Mouse (Mus musculus) limb, embryonic 15.5 days (tissue): ENCODE measurements around the gene Foxk1. TPM values are rescaled to one million over a fixed set of nuclear protein-coding genes. Genes with fewer than 3 reads are reported as not detected.

ENCODE experiments used
- ATAC-seq: fragments of 200-750 bp; cut with Nextera tagmentation; 2 replicates; pipeline ENCODE4 v1.8.0; 2017; ENCODE audit warnings: low read depth, moderate TSS enrichment; ENCODE audit not compliant: insufficient number of reproducible peaks, low FRiP score, low TSS enrichment
- H3K27ac ChIP-seq: fragments of 300-500 bp; sonication (generic); 2 replicates; pipeline ENCODE4 v1.5.1; 2015; ENCODE audit warnings: moderate library complexity, mild to moderate bottlenecking, inconsistent platforms
- H3K27me3 ChIP-seq: fragments of 300-500 bp; sonication (generic); 2 replicates; pipeline ENCODE4 v1.6.1; 2015; ENCODE audit warnings: inconsistent platforms
- H3K36me3 ChIP-seq: fragments of 300-500 bp; sonication (generic); 2 replicates; pipeline ENCODE4 v1.6.1; 2015; ENCODE audit warnings: inconsistent platforms
- H3K4me1 ChIP-seq: fragments of 300-500 bp; sonication (generic); 2 replicates; pipeline ENCODE4 v1.6.1; 2015; ENCODE audit warnings: inconsistent platforms
- H3K4me2 ChIP-seq: fragments of 300-500 bp; sonication (generic); 2 replicates; pipeline ENCODE4 v1.6.1; 2015; ENCODE audit warnings: mild to moderate bottlenecking, inconsistent platforms
- H3K4me3 ChIP-seq: fragments of 300-500 bp; sonication (generic); 2 replicates; pipeline ENCODE4 v1.5.1; 2015; ENCODE audit warnings: mild to moderate bottlenecking, inconsistent platforms
- H3K9ac ChIP-seq: fragments of 300-500 bp; sonication (generic); 2 replicates; pipeline ENCODE4 v1.6.1; 2015; ENCODE audit warnings: inconsistent platforms
- H3K9me3 ChIP-seq: fragments of 300-500 bp; sonication (generic); 2 replicates; pipeline ENCODE4 v1.6.1; 2016; ENCODE audit warnings: inconsistent platforms
- WGBS: fragments of 180-500 bp; shearing (Covaris S2); methylation state at CpG from one replicate; pipeline ENCODE4 v1.1.7; 2015; 5-methylcytosine and 5-hydroxymethylcytosine counted together
- polyA plus RNA-seq: library from polyadenylated mRNA; unstranded; fragments of >200 nt; fragmentation: Nextera tagmentation; extraction: Ambion mirVana; gene quantifications from 2 replicates; pipeline ENCODE4 v1.2.1, GENCODE M21; 2015

Foxk1 gene
- polyA plus RNA-seq, 1 experiment from 2014 or later: 5.3 TPM

DNA sequence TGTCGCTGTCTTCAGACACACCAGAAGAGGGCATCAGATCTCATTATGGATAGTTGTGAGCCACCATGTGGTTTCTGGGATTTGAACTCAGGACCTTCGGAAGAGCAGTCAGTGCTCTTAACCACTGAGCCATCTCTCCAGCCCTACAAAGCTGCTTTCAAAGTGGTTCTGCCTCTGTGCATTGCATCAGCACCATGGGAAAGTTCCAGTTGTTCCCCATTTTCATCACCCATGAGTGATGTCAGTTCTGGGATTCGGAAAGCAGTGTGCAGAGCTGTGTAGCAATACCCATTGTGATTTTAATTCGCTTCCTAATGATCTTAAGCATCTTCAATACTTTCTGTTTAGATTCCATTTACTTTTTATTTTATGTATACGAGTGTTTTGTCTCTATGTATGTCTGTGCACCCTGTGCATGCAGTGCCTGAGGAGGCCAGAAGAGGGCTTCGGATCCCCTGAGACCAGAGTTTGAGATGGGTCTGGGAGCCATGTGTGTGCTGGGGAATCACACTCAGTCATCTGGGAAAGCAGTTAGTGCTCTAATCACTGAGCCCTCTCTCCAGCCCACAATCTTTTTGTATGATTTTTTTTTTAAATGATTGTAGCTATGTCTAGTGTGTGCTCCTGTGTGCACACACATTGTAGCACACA, 6.6 kb upstream of the Foxk1 start:
- Histone ChIP-seq H3K27me3 (no peaks in the 10 kb centered on the region), H3K4me2 (no peak overlapping the region), H3K9me3 (no peaks in the 10 kb centered on the region), H3K4me3 (no peak overlapping the region), H3K36me3 (no peaks in the 10 kb centered on the region), H3K4me1 (peaks cover 14% of the 10 kb centered on the region), H3K27ac (no peak overlapping the region), H3K9ac (no peak overlapping the region)
- no peak for ATAC-seq
- WGBS: 90% methylated on average over 6 of the region's 6 CpGs

DNA sequence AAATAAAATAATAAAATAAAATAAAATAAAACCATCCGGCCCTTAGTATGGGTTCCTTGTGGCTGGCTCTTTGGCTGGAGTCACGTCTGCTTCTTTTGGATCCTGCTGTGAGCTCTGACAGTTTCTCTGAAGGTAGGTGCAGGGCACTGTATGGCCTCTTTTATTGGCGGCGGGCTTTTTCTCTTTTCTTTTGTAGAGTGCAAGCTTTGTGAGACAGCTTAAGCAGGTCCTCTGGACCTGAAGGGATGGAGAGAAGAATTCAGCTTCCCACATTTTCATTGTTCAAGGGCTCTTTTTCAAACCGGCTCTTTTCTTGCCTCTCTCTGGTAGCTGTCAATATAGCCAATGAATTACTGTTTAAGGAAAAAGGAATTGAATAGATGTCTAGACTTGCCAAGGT, 5.4 kb upstream of the Foxk1 start:
- ATAC-seq: no peak
- Histone ChIP-seq H3K9ac (no peak overlapping the region), H3K4me3 (no peak overlapping the region), H3K4me1 (peaks cover 24% of the 10 kb centered on the region), H3K36me3 (no peaks in the 10 kb centered on the region), H3K27ac (no peak overlapping the region), H3K4me2 (no peak overlapping the region), H3K9me3 (no peaks in the 10 kb centered on the region), H3K27me3 (no peaks in the 10 kb centered on the region)
- 39% methylated on average over 5 of the region's 5 CpGs for WGBS

DNA sequence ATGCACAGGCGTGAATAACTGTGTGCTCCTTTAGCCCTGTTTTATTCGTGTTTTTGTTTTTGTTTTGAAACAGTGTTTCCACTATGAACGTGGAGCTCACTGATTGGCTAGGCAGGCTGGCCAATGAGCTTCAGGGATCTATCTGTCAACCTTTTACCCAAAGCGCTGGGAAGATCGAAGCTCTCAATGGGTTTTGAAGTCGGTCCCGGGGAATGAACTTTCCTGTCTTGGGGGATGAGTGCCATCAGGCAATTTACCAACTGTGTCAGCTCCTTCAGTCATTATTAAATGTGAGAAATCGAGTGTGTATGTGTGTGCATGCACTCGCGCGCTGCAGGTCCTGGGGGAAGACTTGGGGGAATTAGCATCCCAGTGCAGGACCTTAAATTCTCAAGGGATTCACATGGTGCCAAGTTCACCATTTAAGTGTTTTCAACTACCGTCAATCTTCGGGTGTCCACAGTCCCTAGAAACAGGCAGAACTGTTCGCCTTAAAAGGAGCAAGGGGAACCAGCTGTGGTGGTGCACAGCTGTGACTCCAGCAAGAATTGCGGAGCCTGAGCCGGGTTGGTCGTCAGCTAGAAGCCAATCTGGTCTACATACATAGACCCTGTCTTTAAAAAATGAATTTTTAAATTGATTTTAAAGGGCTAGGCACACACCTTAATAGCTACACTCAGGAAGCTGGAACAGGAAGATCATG, 965 bp upstream of the Foxk1 start:
- no peak for ATAC-seq
- Histone ChIP-seq H3K9me3 (no peaks in the 10 kb centered on the region), H3K27me3 (no peaks in the 10 kb centered on the region), H3K27ac (peak overlapping the region; percentile 90; the same call in 1 of the 2 replicates), H3K4me2 (peak overlapping the region; percentile 79), H3K4me1 (peaks cover 47% of the 10 kb centered on the region), H3K4me3 (peak overlapping the region; percentile 99), H3K9ac (peak overlapping the region; percentile 18; the same call in 1 of the 2 replicates), H3K36me3 (0 out of 2 replicates have a peak, but pooled peaks cover under 1% of the 10 kb centered on the region)
- 25% methylated on average over 17 of the region's 17 CpGs for WGBS

DNA sequence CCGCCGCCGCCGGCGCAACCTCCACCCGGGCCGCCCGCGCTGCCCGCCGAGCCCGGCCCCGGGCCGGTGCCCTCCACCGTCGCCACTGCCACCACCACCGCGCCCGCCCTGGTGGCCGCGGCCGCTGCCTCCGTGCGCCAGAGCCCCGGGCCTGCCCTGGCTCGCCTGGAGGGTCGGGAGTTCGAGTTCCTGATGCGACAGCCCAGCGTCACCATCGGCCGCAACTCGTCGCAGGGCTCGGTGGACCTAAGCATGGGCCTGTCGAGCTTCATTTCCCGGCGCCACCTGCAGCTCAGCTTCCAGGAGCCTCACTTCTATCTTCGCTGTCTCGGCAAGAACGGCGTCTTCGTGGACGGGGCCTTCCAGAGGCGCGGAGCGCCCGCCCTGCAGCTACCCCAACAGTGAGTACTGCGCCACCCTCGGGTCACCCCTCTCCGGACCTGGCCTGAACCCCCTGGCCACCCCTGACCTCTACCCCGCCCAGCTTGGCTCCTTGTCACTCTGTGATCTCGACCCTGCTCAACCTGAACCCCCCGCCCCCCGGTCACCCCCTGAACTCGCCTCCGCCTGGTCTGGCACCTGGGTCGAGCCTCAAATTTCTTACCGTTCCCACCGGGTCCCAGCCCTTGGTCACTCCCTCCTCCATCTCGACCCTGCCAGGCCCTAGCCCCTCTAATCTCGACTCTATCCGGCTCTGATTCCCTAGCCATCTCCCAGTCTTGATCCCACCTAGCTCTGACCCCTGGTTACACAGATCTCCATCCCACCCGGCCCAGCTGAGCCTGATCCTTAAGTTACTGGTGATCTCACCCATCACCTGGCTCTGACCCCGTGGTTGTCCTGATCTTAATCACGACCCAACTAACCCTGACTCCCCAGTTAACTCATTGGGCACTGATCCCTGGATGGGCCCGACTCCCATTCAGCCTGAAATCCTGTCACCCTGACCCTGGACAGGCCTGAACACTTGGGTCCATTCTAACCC, 636 bp downstream of the Foxk1 start:
- Histone ChIP-seq H3K4me3 (peak overlapping the region; percentile 99), H3K36me3 (peaks cover 9% of the 10 kb centered on the region; the same call in 1 of the 2 replicates)
- ATAC-seq: peak; percentile 22; the same call in 1 of the 2 replicates

DNA sequence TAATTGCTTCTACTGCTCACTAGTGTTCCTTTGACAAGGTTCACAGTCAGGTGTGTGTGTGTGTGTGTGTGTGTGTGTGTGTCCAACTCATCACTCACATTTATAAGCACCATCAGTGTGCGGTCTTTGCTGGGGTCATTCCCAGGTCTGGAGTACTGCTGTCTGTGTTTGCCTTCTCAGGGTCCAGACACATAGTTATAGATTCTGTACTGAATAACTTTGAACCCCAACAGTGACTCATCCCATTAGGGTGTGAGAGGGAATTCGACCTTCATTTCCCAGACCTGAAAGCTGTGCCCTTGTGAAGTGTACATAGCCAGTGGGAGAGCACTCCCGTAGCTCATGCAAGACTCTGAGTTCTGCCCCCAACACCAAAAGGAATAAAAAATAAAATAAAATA, 2.4 kb downstream of the Foxk1 start:
- peaks cover 49% of the 10 kb centered on the region for H3K4me1 ChIP-seq
- H3K4me2 ChIP-seq: peak overlapping the region; percentile 79

More for the DNA sequence above, 636 bp downstream of the Foxk1 start:
- WGBS: 1% methylated on average over 51 of the region's 67 CpGs
- H3K9ac ChIP-seq: peak overlapping the region; percentile 100
- peaks cover 47% of the 10 kb centered on the region for H3K4me1 ChIP-seq
- H3K27me3 ChIP-seq: no peaks in the 10 kb centered on the region
- H3K27ac ChIP-seq: peak overlapping the region; percentile 90
- peak overlapping the region; percentile 79 for H3K4me2 ChIP-seq
- H3K9me3 ChIP-seq: no peaks in the 10 kb centered on the region

GRCm38 (mm10) chr5:142404307-142404706, 3.0 kb downstream of the Foxk1 start:
- ATAC-seq: no peak

More for the DNA sequence above, 2.4 kb downstream of the Foxk1 start:
- Histone ChIP-seq H3K27ac (no peak overlapping the region), H3K4me3 (peak overlapping the region; percentile 99; the same call in 1 of the 2 replicates), H3K27me3 (no peaks in the 10 kb centered on the region), H3K9ac (no peak overlapping the region), H3K9me3 (no peaks in the 10 kb centered on the region), H3K36me3 (peaks cover 18% of the 10 kb centered on the region)
- ATAC-seq: no peak
- 77% methylated on average over 3 of the region's 3 CpGs for WGBS

DNA sequence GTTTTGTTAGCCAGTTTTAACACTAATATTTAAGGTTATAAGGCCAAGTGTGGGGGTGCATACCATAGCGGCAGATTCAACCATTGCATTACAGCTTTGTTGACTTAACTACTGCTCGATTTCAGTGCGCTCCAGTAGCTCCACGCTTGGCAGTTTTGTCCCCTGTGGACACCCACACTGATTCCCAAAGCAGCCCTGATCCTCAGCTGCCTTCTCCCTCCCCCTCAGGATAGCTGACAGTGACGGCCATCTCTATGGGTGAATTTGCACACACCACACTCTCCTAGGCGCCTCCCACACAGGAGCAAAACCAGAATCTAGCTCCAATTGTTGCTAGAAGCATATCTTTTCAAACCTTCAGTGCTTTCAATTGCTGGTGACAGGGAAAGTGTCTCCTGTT, 4.1 kb downstream of the Foxk1 start:
- ATAC-seq: no peak
- 76% methylated on average over 6 of the region's 6 CpGs for WGBS
- peaks cover 55% of the 10 kb centered on the region for H3K4me1 ChIP-seq
- H3K4me2 ChIP-seq: no peak overlapping the region
- H3K36me3 ChIP-seq: peaks cover 18% of the 10 kb centered on the region
- no peak overlapping the region for H3K27ac ChIP-seq
- no peak overlapping the region for H3K9ac ChIP-seq
- H3K27me3 ChIP-seq: no peaks in the 10 kb centered on the region
- H3K4me3 ChIP-seq: no peak overlapping the region
- H3K9me3 ChIP-seq: no peaks in the 10 kb centered on the region

More at GRCm38 (mm10) chr5:142404307-142404706, 3.0 kb downstream of the Foxk1 start:
- Histone ChIP-seq H3K4me1 (peaks cover 49% of the 10 kb centered on the region), H3K9me3 (no peaks in the 10 kb centered on the region), H3K4me3 (0 out of 2 replicates have a peak overlapping the region, but pooled peaks have one; percentile 4), H3K27me3 (no peaks in the 10 kb centered on the region), H3K9ac (no peak overlapping the region), H3K36me3 (peaks cover 18% of the 10 kb centered on the region), H3K4me2 (peak overlapping the region; percentile 22; the same call in 1 of the 2 replicates), H3K27ac (no peak overlapping the region)
- 71% methylated on average over 1 of the region's 1 CpGs for WGBS

DNA sequence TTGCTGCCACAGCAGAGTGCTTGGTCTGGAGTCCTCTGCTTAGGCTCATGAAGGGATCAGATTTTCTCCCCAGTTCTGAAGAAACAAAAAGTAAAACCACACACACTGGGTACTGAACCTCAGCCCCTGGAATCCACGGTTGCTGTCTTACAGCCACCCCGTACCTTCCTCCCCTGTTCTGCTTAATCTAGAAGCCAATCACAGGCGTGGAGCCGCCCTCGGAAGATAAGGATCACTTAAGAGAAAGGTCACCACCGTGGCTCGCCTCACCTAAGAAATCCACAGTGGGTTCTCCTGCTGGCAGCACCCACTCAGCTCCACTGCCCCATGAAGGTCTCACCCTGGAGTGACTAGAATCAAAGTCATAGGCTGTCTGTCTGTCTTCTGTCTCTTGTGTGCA, 5.1 kb downstream of the Foxk1 start:
- H3K36me3 ChIP-seq: peaks cover 18% of the 10 kb centered on the region
- no peak overlapping the region for H3K4me3 ChIP-seq
- no peak overlapping the region for H3K4me2 ChIP-seq
- H3K9ac ChIP-seq: no peak overlapping the region
- peaks cover 54% of the 10 kb centered on the region for H3K4me1 ChIP-seq
- no peak for ATAC-seq
- no peaks in the 10 kb centered on the region for H3K9me3 ChIP-seq
- H3K27ac ChIP-seq: no peak overlapping the region
- no peaks in the 10 kb centered on the region for H3K27me3 ChIP-seq
- WGBS: 82% methylated on average over 7 of the region's 7 CpGs

DNA sequence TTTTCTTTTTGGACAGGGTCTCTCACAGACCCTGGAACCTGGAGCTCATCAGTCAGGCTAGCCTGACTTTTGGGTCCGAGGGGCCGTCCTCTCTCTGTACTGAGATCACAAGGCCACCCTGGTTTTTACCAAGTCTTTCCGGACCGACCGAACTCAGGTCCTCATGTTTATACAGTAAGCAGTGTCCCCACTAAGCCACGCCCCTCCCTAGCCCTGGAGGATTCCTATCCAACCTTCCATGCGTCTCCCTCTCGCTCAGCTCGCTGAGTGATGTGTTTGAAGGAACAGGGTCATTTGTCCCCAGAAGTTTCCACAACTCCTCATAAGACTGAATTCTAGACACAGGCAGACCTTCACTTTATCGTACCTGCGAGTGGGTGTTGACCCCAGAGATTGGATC, 5.6 kb downstream of the Foxk1 start:
- Histone ChIP-seq H3K36me3 (peaks cover 18% of the 10 kb centered on the region), H3K9me3 (no peaks in the 10 kb centered on the region), H3K4me2 (no peak overlapping the region), H3K4me3 (no peak overlapping the region), H3K9ac (no peak overlapping the region), H3K27me3 (no peaks in the 10 kb centered on the region), H3K4me1 (peaks cover 55% of the 10 kb centered on the region), H3K27ac (no peak overlapping the region)
- ATAC-seq: no peak
- 70% methylated on average over 11 of the region's 11 CpGs for WGBS

GRCm38 (mm10) chr5:142407381-142407780, 6.1 kb downstream of the Foxk1 start:
- WGBS: 84% methylated on average over 7 of the region's 7 CpGs
- H3K9me3 ChIP-seq: no peaks in the 10 kb centered on the region
- no peaks in the 10 kb centered on the region for H3K27me3 ChIP-seq
- no peak for ATAC-seq
- no peak overlapping the region for H3K9ac ChIP-seq
- peaks cover 54% of the 10 kb centered on the region for H3K4me1 ChIP-seq
- H3K4me3 ChIP-seq: no peak overlapping the region
- H3K4me2 ChIP-seq: no peak overlapping the region
- H3K27ac ChIP-seq: no peak overlapping the region
- H3K36me3 ChIP-seq: peaks cover 18% of the 10 kb centered on the region

DNA sequence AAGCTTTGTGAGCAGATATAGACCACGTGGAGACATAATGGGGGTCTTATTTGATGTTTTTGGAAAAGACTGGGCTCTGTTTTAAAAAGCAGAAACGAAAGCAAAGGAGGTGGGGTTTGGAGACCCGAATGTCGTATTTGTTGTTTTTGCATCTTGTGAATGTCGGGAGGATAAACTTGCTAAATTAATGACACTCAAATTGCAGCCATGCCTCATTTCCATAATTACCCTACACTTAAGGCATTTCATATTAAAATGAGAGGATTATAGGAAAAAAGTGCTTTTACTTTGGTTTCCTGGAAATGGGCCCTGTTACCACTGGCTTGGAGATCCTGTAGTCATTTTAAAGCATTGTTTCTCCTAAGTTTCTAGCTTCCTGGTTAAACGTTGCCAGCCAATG, 7.9 kb downstream of the Foxk1 start:
- H3K27me3 ChIP-seq: no peaks in the 10 kb centered on the region
- no peak overlapping the region for H3K9ac ChIP-seq
- H3K4me1 ChIP-seq: peaks cover 54% of the 10 kb centered on the region
- no peak for ATAC-seq
- no peak overlapping the region for H3K4me2 ChIP-seq
- WGBS: 54% methylated on average over 6 of the region's 6 CpGs
- no peaks in the 10 kb centered on the region for H3K9me3 ChIP-seq
- H3K36me3 ChIP-seq: peaks cover 18% of the 10 kb centered on the region
- no peak overlapping the region for H3K4me3 ChIP-seq
- H3K27ac ChIP-seq: no peak overlapping the region
